Mouse (Mus musculus) erythroblast, embryonic 14.5 days (primary cell): ENCODE measurements around the gene Fam53b.

ENCODE experiments used
- GATA1 ChIP-seq: IDR thresholded peaks from 2 replicates; pipeline ENCODE4 v1.6.1; 2012; ENCODE audit warnings: low read length, inconsistent platforms, mixed read lengths
- TAL1 ChIP-seq: IDR thresholded peaks from 3 replicates; pipeline ENCODE4 v1.6.1; 2012; ENCODE audit warnings: low read length, inconsistent platforms, mixed read lengths

GRCm38 (mm10) chr7:132856083-132856482, 42.4 kb upstream of the Fam53b start:
- TF ChIP-seq GATA1 (no peak), TAL1 (no peak)
